8 mouse cellular contexts compared by ENCODE assay signal in genomic region chr19:23757011-23757410, GRCm38 (mm10). TPM values are rescaled to one million over a fixed set of nuclear protein-coding genes. Genes with fewer than 3 reads are reported as not detected.
DNase-seq lines count a peak whose midpoint lies in the region; ATAC-seq and TF ChIP-seq lines count a peak whose summit lies in the region.

No protein-coding gene starts in this region.

- 13% methylated on average over 7 of the region's 7 CpGs for WGBS in limb, embryonic 13.5 days
- WGBS in thymus, adult 2 months: 26% methylated on average over 7 of the region's 7 CpGs

- no peak for TF ChIP-seq CTCF in thymus, adult 2 months (IDR thresholded peaks at IDR 0.05; ENCODE audit: borderline replicate concordance, control insufficient read depth, extremely low read depth, insufficient read depth, low read length, poor library complexity)

- H3K27ac ChIP-seq in limb, embryonic 13.5 days: no peak overlapping the region
- H3K27ac ChIP-seq in thymus, adult 2 months (ENCODE audit: control insufficient read depth, insufficient read depth, low read length): no peak overlapping the region

- peaks cover 15% of the 10 kb centered on the region for H3K4me1 ChIP-seq in limb, embryonic 13.5 days
- H3K4me1 ChIP-seq in thymus, adult 2 months (replicated peaks; ENCODE audit: control insufficient read depth, insufficient read depth, low read length): peaks cover 10% of the 10 kb centered on the region

- peak overlapping the region; percentile 37 for H3K4me2 ChIP-seq in limb, embryonic 13.5 days (replicated peaks)

- H3K36me3 ChIP-seq in limb, embryonic 13.5 days: no peaks in the 10 kb centered on the region
- H3K36me3 ChIP-seq in thymus, adult 2 months (ENCODE audit: control insufficient read depth, insufficient read depth, low read length): no peaks in the 10 kb centered on the region

- H3K9me3 ChIP-seq in limb, embryonic 13.5 days: no peaks in the 10 kb centered on the region

- no peak overlapping the region for H3K4me3 ChIP-seq in limb, embryonic 13.5 days
- H3K4me3 ChIP-seq in thymus, adult 2 months (ENCODE audit: control insufficient read depth, insufficient read depth, low read length): no peak overlapping the region

- DNase-seq in kidney, postnatal 14 days: peak; percentile 14
- DNase-seq in kidney, adult 11 months: no peak
- peak; percentile 15 for DNase-seq in NIH3T3 (ENCODE audit: low read depth)
- DNase-seq in gastrocnemius, postnatal 25 days: peak; percentile 18
- DNase-seq in layer of hippocampus, adult 9-11 months: no peak
- no peak for DNase-seq in thymus, adult 2 months
- no peak for DNase-seq in frontal cortex, postnatal 36 days (ENCODE audit: low spot score in 2 of 2)

- peaks cover 25% of the 10 kb centered on the region for H3K27me3 ChIP-seq in limb, embryonic 13.5 days
- H3K27me3 ChIP-seq in thymus, adult 2 months (ENCODE audit: control insufficient read depth, insufficient read depth, low read length): peaks cover 9% of the 10 kb centered on the region

- H3K9ac ChIP-seq in limb, embryonic 13.5 days: no peak overlapping the region

- no peak for ATAC-seq in limb, embryonic 13.5 days (ENCODE audit: low FRiP score, low read depth)

- no peak for TF ChIP-seq POLR2A in thymus, adult 2 months (IDR thresholded peaks at IDR 0.05; ENCODE audit: control insufficient read depth, extremely low read depth, insufficient read depth, low read length, poor library complexity)

RNA-seq across cellular contexts. Expression of gene Apba1, which starts 1.7 kb away (rescaled TPM):
- 1 to 10 TPM; 1.3 to 1.5 TPM for total RNA-seq in gastrocnemius, postnatal 25 days (2021)
- polyA plus RNA-seq in limb, embryonic 13.5 days (2015; fragmentation: Nextera tagmentation; extraction: Ambion mirVana): 0.38 and 0.41 TPM in 2 replicates
- 3.6 and 4.3 TPM in 2 replicates for polyA plus RNA-seq in thymus, adult 2 months (2012; rRNA removed)

Comparison
In these comparisons a context has a peak if more than half of its experiments do, and no peak if none do; other contexts are left out.
1. DNase-seq: peak in kidney, postnatal 14 days (single experiment), NIH3T3 (single experiment) and gastrocnemius, postnatal 25 days (single experiment); none in kidney, adult 11 months (single experiment), layer of hippocampus, adult 9-11 months (single experiment), thymus, adult 2 months (single experiment) and frontal cortex, postnatal 36 days (0 of 2).